Mouse (Mus musculus) spleen, adult 2 months (tissue): ENCODE data around the gene Foxf1.

Experiments
- CTCF ChIP-seq: fragments of 200-500 bp; IDR thresholded peaks from 2 replicates; pipeline ENCODE4 v1.5.1; 2011; ENCODE audit warnings: mild to moderate bottlenecking, inconsistent platforms; ENCODE audit not compliant: insufficient read depth, insufficient read length, insufficient replicate concordance; ENCODE audit errors: extremely low read depth
- POLR2A ChIP-seq: fragments of 200-500 bp; IDR thresholded peaks from 2 replicates; pipeline ENCODE4 v1.6.1; 2011; ENCODE audit warnings: low read depth, low read length, inconsistent platforms

DNA sequence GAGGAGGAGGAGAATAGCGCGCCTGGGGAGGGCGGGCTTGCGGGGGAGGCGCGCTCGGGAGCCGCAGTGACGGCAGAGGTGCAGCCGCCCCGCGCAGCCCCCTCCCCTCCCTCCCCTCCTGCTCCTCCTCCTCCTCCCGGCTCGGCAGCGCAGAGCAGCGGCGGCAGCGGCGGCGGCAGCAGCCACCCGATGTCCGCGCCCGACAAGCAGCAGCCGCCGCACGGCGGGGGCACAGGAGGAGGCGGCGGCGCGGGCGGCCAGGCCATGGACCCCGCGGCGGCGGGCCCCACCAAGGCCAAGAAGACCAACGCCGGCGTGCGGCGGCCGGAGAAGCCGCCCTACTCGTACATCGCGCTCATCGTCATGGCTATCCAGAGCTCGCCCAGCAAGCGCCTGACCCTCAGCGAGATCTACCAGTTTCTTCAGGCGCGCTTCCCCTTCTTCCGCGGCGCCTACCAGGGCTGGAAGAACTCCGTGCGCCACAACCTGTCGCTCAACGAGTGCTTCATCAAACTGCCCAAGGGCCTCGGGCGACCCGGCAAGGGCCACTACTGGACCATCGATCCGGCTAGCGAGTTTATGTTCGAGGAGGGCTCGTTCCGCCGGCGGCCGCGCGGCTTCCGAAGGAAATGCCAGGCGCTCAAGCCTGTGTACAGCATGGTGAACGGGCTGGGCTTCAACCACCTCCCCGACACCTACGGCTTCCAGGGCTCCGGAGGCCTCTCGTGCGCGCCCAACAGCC, at the start of gene Foxf1:
- no peak for TF ChIP-seq CTCF
- TF ChIP-seq POLR2A: no peak
